Mouse (Mus musculus): ENCODE results near the gene Adamts14.

Gene Adamts14

DNA sequence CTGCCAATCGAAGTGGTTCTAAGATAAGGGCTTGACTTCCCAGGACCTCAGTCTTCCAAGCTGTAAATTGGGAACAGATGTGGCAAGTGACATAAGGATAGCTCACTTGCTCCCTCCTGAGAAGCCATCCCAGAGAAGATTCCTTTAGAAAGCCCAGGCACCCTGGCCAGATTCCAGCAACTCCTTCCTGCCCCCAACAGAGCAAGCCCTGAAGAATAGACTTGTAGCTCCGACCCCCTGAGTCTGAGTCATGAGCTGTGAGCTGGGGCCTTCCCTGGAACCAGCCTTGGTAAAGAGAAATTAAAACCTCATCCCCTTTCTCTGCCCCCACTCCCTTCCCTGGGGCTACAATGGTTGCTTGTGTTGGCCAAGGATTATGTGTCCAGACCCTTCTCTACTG, 1.3 kb upstream of the Adamts14 start:
- DNase-seq = no peak

- DNase-seq = no peak
Measured at GRCm38 (mm10) chr10:61273844-61274215, 592 bp upstream of the Adamts14 start.

- DNase-seq = no peak
Measured at GRCm38 (mm10) chr10:61272631-61273030, 607 bp downstream of the Adamts14 start.

- DNase-seq = no peak
Measured at GRCm38 (mm10) chr10:61272089-61272626, 1.1 kb downstream of the Adamts14 start.

- DNase-seq = no peak
Measured at GRCm38 (mm10) chr10:61267378-61267777, 5.9 kb downstream of the Adamts14 start.

DNA sequence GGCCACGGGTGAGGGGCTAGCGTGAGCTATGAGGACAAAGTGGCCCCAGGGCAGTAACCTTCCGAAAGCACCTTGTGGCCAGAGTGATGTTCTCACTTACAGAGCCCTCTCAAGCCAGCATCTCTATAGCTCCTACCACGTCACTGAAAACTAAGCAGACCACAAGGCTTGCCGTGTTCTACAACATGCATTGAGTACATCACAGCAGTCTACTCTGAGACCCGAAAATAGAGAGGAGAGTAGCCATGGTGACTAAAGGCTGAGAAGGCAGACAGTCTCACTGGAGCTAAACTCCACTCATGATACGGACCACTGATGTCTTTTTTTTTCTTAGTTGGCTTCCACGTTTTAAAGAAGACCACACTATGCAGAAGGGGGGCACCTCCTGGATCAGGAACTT, 9.6 kb downstream of the Adamts14 start:
- DNase-seq = no peak

DNA sequence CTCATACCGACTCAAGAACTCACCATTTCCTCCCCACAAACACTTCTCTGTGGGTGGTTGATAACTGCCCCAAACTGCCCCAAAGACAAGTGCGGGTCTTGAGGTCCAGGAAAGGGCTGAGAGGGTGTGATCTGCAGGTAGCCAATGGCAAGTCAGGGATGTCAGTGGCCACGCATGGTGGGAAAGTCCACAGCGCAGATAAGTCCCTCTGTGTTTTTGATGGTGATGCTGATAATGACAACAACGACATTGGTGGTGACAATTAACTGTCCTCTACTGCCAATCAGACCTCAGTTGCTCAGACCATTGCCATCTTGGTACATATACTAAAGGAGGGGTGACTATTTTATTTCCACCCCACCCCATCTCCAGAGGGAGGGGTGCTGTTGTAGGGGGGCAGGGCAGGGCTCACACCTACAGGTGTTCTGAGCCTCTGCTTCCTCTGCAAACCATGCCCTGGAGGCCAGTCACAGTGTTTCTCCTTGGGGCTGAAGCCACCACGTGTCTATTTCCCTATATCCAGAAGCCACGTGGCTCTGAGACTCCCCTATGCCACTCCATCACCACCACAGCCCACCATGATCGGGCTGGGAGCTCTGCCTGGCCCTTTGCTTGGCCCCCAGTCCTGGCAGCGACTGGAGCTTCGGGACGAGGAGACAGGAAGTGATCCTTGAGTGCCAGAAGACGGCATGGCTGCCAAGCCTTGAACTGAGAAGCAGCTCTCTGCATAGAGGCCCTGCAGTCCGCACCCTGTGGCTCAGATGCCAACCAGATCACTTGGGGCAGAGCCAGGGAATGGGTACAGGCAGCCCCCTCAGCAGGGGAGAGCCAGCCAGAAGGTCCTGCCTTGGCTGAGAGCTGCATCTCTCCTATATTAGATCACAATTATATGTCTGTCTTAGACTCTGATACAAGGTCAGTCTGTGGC, 11.7 kb downstream of the Adamts14 start:
- DNase-seq = peak; percentile 12

GRCm38 (mm10) chr10:61258131-61258530, 15.1 kb downstream of the Adamts14 start:
- peak; percentile 30 for DNase-seq

DNA sequence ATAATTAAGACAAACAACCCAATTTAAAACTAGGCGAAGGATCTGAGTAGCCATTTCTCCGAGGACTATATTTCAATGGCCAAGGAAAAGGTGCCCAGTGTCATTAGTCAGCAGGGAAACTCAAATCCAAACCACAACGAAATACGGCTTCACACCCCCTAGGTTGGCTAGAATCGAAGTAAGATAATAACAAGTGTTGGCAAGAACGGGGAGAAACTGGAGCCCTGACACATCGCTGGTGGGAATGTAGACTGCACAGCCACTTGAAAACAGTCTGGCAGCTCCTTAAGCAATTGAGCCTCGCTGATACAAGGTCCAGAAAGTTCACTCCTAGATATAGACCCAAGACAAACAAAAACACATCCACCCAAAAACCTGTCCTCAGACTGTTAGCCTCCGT, 16.6 kb downstream of the Adamts14 start:
- no peak for DNase-seq

DNA sequence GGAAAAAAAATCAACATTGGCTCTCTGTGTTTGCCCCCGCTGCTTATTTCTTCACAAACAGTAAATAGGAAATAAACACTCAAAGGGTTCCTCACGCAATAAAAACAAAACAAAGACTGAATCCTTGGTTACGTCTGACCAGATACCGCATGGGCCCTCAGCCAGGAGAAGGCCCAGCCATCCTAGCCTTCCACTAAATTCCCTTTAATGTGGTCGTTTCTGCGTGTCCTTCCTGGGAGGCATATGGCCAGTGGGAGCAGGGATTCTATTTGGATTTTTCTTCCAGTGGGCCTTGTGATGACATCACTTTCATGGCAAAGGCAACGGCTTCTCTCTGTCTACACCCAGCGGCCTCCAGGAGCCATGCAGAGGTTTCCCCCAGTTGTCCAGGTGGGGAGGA, 18.0 kb downstream of the Adamts14 start:
- DNase-seq = no peak

GRCm38 (mm10) chr10:61254761-61255160, 18.5 kb downstream of the Adamts14 start:
- DNase-seq = peak; percentile 40

- DNase-seq = no peak
Measured at GRCm38 (mm10) chr10:61249951-61250350, 23.3 kb downstream of the Adamts14 start.

GRCm38 (mm10) chr10:61248596-61249114, 24.6 kb downstream of the Adamts14 start:
- no peak for DNase-seq

DNA sequence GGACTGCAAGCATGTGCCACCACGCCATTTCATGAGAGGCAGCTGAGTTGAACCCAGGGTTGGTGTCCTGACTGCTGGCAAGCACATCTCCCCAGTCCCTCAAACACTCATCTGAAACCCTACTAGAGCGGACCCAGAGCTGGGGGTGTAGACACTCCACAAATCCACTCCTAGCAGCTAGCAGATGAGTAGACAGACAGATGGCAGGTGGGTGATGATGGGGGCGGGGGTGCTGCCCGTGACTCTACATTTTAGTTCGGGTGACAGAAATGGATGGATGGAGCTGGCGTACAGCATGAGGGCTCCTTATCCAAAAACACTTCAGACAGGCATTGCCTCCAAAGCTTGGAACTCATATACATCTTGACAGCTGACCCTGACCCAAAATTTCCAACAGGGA, 26.9 kb downstream of the Adamts14 start:
- DNase-seq = peak; percentile 82

DNA sequence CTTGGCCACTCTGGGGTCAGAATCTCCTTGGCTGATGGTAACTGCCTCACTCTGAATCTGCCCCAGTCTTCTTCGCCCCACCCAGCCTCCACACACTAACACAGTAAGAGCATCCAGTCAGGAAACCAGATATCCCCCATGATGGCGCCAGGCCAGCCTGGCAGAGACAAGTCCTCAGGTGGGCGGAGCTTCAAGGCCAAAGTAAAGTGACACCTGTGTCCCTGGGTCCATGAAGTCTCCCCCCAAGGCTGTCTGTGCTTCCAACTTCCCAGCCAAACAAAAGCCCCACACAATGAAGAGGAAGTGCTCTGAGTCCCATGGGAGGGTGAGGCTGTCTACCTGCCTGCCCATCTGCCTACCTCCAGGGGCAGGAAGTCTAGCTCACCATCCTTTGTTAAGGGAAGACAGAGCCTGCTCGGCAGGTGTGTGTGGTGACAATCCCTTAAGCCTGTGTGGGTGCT, 31.2 kb downstream of the Adamts14 start:
- DNase-seq = no peak

GRCm38 (mm10) chr10:61240108-61240920, 32.9 kb downstream of the Adamts14 start:
- DNase-seq = no peak

DNA sequence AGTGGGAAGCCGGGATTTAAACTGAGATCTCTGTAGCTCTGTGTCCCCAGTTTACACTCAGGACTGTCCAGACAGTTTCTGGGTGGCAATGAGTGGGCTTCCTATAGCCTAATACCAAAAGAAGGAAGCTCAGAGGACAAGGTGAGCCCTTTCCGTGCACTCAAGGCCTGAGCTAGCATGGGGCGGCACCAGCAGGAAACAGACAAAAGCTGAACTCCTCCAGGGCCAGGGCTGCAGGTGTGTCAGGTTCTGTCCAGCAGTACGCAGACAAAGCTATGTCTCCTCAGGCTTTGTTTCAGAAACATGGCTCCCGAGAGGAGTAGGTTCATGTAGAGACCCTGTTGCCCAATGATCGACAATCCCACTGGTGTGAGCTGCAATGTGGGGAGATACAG, 35.9 kb downstream of the Adamts14 start:
- DNase-seq = no peak

- no peak for DNase-seq
Measured at GRCm38 (mm10) chr10:61236683-61237390, 36.4 kb downstream of the Adamts14 start.

- no peak for DNase-seq
Measured at GRCm38 (mm10) chr10:61235677-61236267, 37.5 kb downstream of the Adamts14 start.

DNA sequence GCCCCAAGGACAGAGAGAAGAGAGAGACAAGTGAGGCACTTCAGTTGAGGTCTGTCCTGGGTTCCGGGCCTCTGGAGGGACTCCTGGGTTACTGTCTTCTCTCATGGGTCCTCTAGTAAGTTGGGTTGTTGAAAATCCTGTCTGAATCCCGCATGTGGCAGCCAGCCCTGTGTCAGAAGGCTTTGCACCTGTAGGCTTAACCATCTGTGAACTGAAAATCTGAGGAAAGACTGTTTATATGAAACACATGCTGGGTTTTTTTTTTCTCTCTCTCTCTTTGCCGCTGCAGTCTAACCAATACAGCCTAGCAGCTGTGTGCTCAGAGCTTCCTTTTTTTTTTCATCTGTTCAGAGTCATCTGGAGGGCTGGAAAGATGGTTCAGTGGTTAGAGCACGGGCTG, 38.9 kb downstream of the Adamts14 start:
- DNase-seq = no peak

DNA sequence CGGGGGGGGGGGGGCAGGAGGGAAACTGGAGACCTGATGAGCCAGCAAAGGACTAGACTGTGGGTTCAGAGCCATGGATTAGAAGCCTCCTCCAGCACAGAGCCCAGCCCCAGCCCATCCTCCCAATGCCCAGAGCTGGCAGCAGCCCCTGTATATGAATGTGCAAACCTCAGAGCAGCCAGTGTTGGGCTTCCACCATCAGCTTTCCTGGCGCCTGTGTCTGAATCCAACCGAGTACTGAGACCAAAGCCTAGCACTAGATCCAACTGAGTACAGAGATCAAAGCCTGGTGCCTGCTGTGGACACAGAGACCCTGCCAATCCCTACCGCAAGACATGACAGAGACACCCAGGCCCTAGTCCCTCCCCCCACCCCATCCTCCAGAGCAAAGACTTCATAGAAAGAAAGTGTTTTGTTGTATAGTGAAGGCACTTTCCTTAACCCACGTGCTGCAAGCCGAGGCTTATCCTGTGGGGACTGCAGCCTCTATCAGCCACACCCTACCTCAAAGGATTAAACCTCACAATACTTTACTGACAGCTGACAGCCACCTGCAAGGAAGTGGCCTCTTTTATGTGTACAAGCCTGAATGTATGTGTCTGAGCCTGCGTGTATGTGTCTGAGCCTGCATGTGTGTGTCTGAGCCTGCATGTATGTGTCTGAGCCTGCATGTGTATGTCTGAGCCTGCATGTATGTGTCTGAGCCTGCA, 40.2 kb downstream of the Adamts14 start:
- DNase-seq = no peak

GRCm38 (mm10) chr10:61231756-61232155, 41.5 kb downstream of the Adamts14 start:
- no peak for DNase-seq

Data from layer of hippocampus, adult 9-11 months (tissue).